Mouse (Mus musculus) kidney, adult 9 months (tissue): ENCODE measurements at regions not wholly inside any gene's neighbourhood (a gene's known extent, or its start where the extent isn't known, plus 50 kb on each side); places are given as distances from the start of the nearest gene placed in this dataset.

Source experiments
- DNase-seq: peaks from one replicate; pipeline ENCODE4 v3.0.0; 2022

GRCm38 (mm10) chr1:89296691-89297090, 157.9 kb upstream of the Agap1 start:
- no peak for DNase-seq

DNA sequence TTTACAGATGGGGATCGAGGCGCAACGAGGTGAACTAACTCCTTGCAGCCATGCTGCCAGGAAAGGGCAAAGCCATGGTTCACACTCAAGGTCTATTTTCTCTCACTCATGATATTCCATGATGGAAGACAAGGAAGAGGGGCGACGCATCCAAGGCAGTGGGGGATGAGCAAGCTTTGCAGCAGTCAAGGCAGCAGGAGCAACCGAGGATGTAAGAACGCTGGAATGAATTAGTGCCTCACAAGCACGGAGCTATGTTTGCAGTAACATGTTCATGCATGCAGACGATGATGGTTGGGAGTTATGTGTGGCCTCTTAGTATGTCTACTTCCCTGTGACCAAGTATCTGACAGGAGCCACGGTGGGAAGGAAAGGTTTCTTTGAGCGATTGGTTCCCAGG, 156.8 kb upstream of the Agap1 start:
- no peak for DNase-seq

- no peak for DNase-seq
Measured at GRCm38 (mm10) chr1:89301151-89301550, 153.5 kb upstream of the Agap1 start.

- DNase-seq, result no peak
Measured at GRCm38 (mm10) chr1:89302368-89302951, 152.1 kb upstream of the Agap1 start.

GRCm38 (mm10) chr1:89305171-89305570, 149.4 kb upstream of the Agap1 start:
- DNase-seq, result no peak

- peak; percentile 48 for DNase-seq
Measured at GRCm38 (mm10) chr1:89308788-89309187, 145.8 kb upstream of the Agap1 start.

- peak; percentile 77 for DNase-seq
Measured at GRCm38 (mm10) chr1:89313064-89313463, 141.5 kb upstream of the Agap1 start.

GRCm38 (mm10) chr1:89317897-89318296, 136.7 kb upstream of the Agap1 start:
- DNase-seq, result no peak

- no peak for DNase-seq
Measured at GRCm38 (mm10) chr1:89318663-89319062, 135.9 kb upstream of the Agap1 start.

- DNase-seq, result no peak
Measured at GRCm38 (mm10) chr1:89322621-89323020, 132.0 kb upstream of the Agap1 start.

- peak; percentile 81 for DNase-seq
Measured at GRCm38 (mm10) chr1:89323091-89323490, 131.5 kb upstream of the Agap1 start.

DNA sequence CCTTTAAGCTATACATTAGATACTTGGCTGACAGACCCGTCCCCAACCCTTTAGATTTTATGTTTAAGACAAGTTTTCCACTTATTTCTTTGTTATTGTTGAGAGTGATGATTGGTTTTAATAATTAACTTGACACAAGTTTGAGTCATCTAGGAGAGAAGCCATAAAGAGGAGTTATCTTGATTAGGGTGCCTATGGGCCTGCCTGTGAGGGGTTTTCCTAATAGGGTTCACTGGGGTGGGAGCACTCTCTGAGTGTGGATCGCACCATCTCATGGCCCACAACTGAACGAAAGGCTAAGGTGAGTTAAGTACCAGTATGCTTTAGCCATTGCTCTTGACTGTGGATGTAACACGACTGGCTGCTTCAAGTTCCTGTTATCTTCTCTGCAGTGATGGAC, 123.3 kb upstream of the Agap1 start:
- no peak for DNase-seq

- DNase-seq, result no peak
Measured at GRCm38 (mm10) chr1:89332676-89333075, 121.9 kb upstream of the Agap1 start.

DNA sequence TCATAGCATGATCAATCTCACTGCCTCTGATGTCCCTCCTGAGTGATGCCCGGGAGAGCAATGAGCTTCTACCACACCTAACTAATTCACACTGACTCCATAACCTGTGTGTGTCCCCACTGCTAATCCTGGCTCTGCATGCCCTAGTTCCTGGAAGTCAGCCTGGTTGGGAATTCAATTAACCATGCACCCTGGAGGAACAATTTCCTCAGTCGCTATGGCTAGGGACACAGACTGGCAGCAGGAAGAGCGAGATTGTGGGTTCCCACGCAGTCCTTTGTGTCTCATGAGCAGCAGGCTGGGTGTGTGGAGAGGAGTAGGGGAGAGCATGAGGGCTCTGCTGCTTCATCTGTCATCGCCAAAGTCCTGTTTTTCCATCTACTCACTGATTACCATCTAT, 116.7 kb upstream of the Agap1 start:
- DNase-seq, result no peak

- peak; percentile 27 for DNase-seq
Measured at GRCm38 (mm10) chr1:89342794-89343193, 111.8 kb upstream of the Agap1 start.

- DNase-seq, result peak; percentile 75
Measured at GRCm38 (mm10) chr1:89344546-89344945, 110.1 kb upstream of the Agap1 start.

DNA sequence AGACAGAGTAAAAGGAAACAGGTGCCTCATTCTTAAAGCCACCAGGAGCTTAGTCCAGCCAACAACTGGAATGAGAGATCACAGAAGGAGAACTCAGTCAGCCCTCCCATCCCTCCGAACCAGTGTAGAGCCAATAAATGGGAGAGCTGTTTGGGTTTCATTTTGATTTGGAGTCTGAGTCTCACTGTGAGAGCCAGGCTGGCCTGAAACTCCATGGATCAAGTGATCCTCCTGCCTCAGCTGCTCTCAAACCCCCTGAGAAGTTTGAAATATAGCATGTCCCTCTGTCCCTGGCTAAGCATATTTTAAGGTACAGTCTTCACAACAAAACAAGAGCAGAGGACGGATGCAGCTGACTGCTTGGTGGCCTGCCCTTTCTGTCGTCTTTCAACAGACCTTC, 107.3 kb upstream of the Agap1 start:
- no peak for DNase-seq

GRCm38 (mm10) chr1:89352936-89353335, 101.7 kb upstream of the Agap1 start:
- DNase-seq, result peak; percentile 72

DNA sequence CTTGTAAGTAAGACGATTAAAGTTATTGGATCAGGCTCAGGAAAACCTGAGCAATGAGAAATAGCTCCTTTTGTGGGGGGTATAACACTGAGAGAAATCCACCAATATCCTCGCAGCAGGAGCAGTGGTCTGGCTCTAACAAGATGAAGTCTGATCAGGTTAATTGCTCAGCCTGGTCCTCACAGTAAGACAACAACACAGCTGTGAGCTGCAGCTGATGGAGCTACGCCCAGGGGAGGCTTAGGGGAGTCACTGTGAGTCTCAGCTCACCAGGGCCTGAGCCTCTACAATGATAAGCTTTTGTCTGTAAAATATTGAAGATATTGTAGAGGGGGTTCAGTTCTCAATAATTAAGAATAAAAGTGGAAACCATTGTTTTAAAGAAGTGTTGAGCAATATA, 95.3 kb upstream of the Agap1 start:
- no peak for DNase-seq

- peak; percentile 62 for DNase-seq
Measured at GRCm38 (mm10) chr1:89364547-89365305, 89.9 kb upstream of the Agap1 start.

GRCm38 (mm10) chr1:89366891-89367290, 87.7 kb upstream of the Agap1 start:
- DNase-seq, result no peak

GRCm38 (mm10) chr1:89373806-89374205, 80.8 kb upstream of the Agap1 start:
- DNase-seq, result peak; percentile 46

- DNase-seq, result peak; percentile 30
Measured at GRCm38 (mm10) chr1:89374271-89374670, 80.3 kb upstream of the Agap1 start.

GRCm38 (mm10) chr1:89382021-89382420, 72.6 kb upstream of the Agap1 start:
- DNase-seq, result no peak

- no peak for DNase-seq
Measured at GRCm38 (mm10) chr1:89385111-89385510, 69.5 kb upstream of the Agap1 start.
